Mouse (Mus musculus): ENCODE data around the gene Ube3b.

DNA sequence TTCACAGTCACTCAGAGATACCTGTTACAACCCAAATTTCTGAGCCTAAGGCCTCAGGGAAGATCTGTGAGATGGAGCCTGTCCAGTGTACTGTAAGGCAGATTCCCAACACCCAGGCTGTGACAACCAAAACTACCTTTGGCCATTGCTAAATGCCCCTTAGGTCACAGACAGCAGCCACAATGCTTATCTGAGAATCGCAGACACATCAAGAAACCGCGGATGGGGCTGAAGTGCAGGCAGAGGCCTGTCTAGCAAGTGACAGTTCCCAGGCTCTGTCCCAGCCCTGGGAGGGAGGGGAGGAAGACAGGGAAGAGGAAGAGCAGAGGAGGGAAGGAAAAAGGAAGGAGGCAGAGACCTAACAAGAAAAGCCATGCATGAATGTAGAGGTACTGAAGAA, 9.1 kb upstream of the Ube3b start:
- TF ChIP-seq CTCF (IDR thresholded peaks at IDR 0.05; ENCODE audit: low read depth, low read length) (no peak), POLR2A (IDR thresholded peaks at IDR 0.05; ENCODE audit: insufficient read depth, low read length) (no peak), EP300 (IDR thresholded peaks at IDR 0.05; ENCODE audit: insufficient read depth, low read depth, low read length) (no peak)
